Mouse (Mus musculus) layer of hippocampus, postnatal 14 days (tissue): Measurements from ENCODE around the gene Znrf3. TPM values are rescaled to one million over a fixed set of nuclear protein-coding genes. Genes with fewer than 3 reads are reported as not detected.

Experiments
- DNase-seq, 2 experiments: peaks; one replicate each; pipeline ENCODE4 v3.0.0; 2021 to 2022; ENCODE audit warnings: low spot score in 2 of 2, mixed read lengths in 1 of 2
- total RNA-seq, 2 experiments: library from RNA; stranded (reverse); gene quantifications; 2 replicates each; pipeline ENCODE4 v1.2.3; 2021

Znrf3 gene
- total RNA-seq, 2 experiments from 2014 or later, result 19.9 to 22.3 TPM

DNA sequence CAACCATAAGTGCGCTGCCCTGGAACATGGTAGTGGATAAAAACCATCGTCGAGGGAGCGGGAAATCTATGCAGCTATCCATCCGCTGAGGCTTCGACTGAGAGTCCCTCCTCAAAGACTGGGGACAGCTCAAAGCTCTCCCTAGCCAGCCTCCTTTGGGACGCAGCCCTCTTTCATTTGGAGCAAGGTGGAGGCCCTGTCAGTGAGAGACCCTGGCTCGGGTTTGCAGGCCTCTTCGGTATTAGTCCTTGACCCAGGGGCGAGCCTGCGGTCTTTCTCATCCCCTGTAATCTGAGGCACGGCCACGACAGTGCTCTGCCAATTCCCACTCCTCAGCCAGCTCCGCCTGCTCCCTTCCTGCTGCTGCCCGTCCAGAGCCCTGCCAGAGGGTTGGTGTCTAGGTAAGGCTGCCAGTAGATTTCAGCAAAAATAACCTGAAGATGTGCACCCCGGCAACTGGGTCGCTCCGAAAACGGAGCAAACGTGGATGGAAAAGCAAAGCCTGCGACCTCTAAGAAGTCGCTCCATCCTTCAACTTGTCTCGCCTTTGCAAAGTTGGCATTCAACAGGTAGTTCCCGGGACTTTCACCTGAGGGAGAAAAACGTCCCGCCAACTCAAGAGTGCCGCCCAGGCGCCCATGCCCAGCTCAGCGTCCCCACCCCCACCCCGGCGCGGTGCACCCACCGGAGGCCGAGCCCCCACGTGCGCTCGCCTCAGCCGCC, 975 bp downstream of the Znrf3 start:
- peak in 1 of 2 experiments; percentile 16 for DNase-seq

DNA sequence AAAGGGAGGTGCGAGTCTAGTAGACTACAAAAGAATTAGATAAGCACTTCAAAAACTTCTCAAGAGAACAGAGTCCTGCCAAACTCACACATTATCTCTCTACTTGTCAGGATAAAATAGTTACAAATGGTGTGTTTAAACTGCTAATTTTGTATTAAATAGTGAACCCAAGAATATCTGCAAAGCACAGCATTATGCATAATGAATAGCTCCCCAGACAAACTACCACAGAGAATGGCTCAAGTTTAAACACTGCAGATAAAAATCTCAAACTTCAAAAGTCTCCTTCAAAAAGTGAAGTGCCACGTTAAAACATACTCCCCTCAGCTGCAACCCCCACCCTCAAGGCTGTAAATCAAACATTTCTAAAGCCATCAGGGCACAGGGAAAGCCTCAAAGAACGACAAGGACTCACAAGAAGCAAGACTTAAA, 2.0 kb downstream of the Znrf3 start:
- DNase-seq, result no peak

DNA sequence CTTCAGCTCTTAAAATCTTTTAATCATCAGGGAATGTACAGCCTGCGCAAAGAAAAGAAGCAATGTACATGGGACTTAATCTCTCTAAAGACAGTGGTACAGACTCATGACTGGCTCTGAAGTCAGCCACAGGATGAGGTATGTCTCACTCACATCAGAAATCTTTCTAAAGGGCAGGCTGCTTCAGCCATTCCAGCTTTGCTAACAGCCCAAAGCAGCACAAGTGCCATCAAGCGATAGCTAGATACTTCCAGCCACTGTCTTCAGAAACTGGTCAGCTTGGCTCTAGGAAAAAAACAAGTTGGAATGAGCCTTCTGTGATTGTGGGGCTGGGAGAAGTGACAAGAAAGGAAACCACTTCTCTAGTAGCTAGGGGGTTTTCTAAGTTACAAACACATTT, 7.0 kb downstream of the Znrf3 start:
- no peak for DNase-seq

DNA sequence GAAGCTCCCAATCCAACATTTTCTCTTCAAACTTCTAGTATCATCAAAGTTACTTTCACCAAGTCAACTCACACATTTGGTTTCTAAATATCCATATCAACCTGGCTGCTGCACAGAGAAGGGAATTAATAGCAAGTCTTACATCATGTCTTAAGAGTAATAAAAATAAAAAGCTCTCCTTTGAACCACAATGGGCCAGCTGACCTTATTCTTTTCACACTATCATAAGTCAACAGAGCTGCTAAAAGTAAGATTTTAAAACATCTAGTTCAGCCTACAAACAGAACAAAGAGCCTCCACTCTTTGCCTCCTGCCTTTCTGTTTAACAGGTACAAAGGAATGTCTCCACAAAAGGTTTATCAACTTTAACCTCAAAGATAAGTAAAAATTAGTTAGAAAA, 7.7 kb downstream of the Znrf3 start:
- no peak for DNase-seq

DNA sequence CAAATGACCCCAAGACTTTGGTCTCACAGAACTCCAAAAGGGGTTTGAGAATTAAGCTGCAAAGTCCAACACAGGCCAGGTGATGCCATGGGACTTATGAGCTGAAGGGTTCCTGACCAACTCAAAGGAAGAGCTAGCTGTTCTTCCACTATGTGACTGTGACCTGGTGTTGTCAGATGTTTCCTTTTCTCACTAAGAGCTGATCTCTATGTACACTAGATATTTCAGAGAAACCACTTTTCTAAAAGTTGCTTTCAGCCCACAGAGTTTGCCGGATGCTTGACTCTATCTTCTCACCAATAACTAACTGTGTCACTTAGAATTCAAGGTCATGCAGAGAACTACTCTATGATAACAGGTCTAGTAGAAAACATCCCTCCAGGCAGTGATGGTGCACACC, 9.2 kb downstream of the Znrf3 start:
- no peak for DNase-seq

DNA sequence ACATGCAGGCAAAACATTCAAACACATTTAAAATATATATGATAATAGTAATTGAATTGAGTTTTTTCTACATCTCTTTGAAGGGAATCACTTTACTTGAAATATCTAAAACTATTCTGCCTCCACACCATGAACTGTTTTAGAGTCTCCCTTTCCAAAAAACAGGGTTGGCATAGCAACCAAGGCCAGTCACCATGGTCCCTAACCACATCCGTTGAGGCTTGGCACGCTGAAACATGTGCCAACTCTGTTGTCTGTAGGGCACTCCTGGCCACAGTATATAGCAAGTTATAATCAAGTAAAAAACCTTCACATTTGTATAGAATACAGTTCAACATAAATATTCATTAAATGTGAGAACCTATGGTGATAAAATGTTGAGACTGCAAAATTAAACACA, 12.3 kb downstream of the Znrf3 start:
- DNase-seq, result no peak

DNA sequence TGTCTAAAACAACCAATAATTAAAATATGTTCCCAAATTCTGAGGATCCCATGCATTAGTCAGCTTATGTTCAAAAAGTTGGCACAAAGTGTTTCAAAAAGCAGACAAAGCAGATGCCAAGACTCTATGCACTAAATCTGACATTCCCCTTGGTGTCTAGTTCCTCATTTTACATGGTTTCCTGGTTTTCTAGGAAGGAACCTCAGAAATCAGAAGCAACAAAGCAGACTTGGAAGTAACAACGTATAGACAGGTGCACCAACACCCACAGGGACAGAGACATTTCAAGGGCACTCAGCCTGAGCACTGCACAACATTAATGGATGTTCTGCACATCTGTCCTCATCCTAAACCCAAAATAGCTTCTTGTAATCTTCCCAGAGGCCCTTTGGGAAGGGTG, 13.8 kb downstream of the Znrf3 start:
- no peak for DNase-seq

DNA sequence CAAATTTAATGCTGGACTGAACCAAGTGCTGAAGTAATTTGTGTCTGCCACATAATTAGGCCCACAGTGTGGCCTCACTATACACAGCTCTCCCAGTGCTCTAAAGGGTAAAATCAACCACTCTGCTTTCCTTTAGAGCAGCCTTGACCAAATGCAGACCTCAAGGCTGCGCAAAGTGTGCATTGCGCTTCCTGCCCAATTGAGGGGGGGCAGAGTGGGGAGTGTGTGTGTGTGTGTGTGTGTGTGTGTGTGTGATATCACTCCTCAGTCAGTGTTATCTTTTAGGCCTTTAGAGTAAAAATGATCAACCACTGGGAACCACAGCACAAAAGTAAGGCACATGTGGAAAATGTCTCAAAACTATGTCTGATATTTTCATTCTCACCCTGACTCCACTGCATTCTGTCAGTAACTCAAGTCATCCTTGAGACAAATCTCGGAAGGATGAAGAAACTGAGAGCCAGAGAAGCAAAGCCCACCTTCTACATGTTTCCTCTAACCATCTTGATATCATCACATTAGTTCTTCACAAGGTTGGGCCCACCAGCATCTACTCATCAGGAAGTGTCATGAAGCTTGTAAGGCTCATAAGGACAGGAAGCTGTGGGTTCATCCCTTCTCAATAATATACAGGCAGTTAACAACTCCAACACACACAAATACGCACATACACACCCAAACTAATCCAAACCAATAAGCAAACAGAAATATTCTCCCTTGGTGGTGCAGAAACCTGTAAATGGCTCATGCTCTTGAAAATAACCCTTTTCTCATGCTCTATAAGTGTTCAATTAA, 15.1 kb downstream of the Znrf3 start:
- no peak for DNase-seq

DNA sequence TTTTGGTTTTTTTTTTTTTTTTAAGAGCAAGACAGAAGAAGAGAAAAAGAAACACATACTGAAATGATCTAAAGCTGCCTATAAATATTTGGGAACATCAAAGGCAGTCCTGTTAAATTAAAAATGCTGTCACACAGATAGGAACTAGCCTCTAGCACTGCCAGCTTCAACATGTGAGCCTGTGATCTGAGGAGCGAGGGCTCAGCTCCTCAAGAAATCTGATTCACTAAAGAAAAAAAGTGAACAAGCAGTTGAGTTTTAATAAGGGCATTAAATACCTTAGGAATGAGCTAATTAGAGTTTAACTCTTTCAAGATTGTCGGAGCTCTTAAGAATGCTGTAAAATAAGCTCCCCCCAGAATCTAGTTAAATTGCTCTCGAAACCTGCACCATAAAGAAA, 17.4 kb downstream of the Znrf3 start:
- no peak for DNase-seq

DNA sequence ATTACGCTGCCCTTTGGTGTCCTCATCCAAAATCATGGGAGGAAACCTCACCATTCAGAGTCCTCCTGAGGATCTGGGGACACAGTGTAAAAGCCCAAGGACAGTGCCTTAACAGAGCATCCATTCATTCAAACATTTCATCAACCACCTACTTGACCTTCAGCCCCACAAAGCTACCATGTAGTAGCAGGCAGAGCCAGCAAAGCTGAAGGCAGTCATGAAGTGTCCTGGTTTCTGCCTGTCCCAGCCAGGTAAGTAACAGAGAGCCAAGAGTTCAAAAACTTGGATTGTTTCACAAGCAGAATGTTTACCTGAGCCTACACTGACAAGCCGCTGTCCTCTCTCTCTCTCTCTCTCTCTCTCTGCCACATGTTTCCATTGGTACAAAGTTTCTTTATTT, 18.3 kb downstream of the Znrf3 start:
- DNase-seq, result no peak

DNA sequence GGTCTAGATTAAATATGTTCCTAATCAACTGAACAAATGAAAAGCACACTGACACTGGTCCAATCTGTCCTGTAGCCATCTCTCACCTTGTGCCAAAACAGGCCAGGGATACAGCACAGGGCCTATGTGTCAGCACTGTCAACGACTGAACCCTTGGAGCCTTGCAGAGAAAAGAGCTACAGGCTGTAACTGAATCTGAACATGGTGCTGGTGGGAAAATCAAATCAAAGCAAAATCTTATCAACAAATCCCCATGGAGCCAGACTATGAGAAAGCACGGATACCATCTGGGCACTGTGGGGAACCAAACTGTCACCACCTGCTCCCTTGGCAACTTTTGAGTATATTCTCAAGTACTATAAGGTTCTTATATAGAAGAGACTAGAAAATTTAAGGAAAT, 19.5 kb downstream of the Znrf3 start:
- DNase-seq, result peak in 1 of 2 experiments; percentile 87

DNA sequence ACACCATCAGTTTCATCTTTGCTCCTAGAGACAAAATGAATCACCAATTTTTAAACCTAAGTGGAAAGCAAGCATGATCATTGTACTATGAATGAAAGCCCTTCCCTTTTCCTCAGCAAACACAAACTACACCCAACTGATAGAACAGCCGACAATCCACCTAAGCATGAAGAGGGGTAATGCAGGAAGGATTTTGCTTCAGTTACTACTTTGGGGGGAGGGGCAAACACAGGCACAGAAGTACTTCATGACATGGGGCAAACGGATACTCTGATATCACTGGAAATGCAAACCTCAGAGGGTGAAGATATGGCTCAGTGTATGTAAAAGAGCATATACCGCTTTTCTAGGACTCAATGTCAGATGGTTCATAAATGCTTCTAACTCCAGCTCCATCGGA, 20.5 kb downstream of the Znrf3 start:
- DNase-seq, result no peak

DNA sequence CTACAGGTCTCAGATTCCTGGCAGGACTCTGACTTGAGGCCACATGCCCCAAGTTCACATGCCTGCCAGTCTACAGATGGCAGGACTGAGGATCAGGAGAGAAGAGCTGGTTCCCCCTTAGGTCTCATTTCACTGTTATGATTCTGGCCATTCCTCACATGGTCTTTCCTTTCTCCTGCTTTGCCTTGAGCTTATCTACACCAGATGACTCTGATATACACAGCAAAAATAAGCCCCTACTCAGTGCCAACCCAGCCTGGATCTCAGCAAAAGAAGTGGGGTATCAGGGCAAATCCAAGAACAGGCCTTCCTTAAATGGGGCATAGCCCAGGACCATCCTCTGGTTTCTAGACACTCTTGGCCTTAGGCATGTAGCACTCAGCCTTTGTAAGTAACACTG, 21.6 kb downstream of the Znrf3 start:
- no peak for DNase-seq

DNA sequence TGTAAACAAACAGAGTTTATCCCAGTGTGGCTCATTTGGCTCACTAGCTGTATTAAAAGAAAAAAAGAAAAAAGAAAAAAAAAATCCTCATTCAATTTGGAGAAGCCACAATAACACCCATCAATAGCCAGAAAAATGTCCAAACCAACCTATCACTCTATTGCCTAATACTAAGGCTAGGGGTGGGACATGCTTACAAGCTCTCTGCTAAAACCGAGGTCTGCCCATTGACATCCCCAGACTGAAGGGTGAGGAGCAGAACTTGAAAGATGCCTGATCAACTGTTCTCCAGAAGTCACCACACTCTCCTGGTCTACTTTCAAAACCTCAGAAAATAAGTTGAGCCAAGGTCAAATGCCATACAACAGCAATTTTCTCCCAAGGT, 22.4 kb downstream of the Znrf3 start:
- DNase-seq, result no peak

DNA sequence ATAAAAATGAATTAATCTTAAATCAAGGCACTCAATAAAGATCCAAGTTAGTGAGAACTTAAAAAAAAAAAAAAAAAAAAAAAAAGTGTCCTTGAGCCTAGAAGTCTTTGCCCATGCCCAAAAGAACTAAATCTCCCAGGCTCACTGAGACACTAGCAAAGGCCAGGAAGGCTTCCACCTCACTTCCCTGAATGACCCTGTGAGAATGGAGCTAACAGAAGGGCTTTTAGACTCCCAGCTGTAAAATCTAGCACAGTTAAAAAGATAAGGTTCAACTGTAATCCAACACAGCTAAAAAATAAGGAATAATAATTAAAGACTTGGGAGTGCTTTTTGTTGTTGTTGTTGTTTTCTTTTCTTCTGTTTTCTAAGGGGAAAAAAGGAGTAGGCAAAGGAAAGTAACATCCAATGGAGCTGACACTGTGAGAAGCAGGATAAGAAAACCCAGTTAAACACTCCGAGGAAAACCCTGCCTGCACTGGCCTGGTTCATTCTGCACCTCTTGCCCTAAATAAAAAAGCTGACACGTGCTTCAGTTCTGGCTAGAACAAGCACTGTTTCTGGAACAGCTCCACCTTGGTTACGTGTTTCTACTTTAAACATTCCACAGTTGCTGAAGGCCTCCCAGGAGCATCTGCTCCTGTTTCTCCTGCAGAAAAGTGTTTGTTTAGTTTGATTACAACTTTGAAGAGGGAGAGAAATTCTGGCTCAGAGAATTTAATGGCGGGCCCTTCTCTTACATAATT, 23.0 kb downstream of the Znrf3 start:
- peak in 1 of 2 experiments; percentile 70 for DNase-seq

DNA sequence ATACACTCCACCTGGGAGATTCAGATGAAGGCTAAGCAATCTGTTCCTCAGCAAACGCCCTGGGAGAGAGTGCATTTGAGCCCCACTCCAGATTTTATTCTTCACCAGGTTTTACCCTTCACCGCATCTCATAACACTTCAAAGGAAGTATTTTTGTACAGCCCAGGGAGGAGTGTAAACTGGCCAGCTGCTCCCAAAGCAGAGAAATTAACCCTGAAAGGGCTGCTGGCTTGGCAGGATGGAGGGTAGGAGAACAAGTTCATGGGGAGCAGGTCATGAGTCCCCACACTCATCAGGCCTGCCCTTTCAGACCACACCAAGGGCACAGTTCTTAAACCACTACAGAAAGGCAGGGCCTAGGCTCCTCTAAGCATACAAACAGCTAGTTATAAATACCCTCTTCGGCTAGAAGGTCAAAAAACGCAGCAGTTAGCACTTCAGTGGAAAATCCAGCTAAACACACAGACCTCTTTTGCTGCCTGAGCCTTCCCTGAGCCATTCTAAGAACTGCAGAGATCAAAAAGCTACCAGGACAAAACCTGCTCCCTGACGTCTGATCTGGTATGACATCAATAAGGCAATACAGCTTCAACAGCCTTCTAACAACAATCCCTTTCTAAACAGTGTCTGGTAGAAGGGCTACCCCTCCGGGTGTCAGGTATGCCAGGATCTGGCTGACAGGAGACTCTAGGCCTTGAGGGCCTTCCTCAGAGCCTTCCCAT, 28.9 kb downstream of the Znrf3 start:
- no peak for DNase-seq

DNA sequence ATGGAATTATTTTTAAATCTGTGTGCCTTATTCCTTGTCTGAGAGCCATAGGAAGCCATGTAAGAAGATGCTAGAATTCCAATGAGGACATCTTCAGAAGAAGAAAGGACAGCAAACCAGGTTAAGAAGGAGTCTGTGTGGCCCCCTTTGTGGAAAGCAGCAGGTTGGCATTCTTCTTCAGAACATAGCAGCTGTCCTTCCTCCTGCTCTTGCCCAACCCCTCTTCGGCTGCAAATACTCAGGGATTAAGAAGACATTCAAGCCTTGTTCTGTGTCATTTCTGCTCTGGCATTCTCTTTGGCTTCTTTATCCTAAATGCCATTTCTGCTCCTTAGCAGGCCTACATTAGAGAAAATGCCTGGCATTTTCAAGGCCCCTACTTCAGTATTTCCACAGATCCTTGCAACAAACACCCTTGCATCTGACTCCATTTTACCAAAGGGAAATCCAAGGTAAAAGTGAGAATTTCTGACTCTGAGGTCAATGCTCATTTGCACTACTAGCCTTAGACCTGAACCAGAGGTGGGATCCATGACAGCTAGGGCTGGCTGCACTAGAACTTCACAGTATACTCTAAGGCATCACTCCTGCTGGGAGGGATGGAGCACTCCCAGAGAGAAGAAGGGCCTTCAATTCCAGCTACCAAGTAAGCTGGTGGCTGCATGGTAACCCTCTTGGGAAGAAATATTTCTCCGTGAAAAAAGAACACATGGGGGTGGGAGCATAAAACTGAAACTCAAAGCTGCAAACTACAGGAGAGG, 29.6 kb downstream of the Znrf3 start:
- no peak for DNase-seq

DNA sequence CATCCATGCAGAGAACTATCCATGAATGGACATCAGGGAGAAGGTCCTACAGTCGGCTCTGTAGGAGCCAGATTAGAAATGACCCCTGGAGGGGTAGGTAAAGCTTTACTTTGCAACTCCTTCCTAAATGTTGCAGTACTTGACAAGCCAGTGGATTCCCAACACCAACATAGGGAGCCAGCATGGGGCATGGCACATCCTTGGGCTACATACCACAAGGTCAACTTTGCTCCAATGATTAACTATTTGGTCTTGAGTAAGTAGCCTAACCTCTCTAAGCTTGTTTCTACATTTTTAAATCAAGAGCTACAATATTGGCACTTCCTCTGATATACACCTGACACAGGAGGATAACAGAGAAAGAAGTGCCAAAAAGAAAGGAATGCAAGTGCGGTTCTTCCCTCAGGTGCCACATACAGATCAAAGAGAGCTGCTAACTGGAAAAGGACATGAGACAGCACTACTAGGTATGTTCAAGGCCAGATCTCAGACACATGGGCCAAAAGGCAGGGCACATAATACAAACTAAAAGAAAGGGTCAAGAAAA, 31.9 kb downstream of the Znrf3 start:
- DNase-seq, result no peak

DNA sequence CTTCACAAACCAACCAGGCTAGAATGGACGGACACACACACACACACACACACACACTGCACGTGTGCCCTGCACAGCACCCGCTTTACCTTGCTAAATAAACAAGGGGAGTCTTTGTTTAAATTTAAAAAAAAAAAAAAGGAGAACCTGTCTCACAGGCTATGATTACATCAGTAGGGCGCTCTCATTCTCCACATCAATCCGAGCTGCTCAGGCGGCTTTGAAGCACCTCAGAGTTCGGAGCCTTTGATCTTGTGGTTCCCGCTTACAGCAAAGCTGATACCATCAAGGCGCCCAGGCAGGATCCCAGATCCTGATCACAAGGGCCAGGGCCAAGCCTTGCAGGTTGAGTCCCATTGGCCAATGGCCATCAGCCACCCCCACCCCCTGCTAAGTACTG, 33.1 kb downstream of the Znrf3 start:
- no peak for DNase-seq

DNA sequence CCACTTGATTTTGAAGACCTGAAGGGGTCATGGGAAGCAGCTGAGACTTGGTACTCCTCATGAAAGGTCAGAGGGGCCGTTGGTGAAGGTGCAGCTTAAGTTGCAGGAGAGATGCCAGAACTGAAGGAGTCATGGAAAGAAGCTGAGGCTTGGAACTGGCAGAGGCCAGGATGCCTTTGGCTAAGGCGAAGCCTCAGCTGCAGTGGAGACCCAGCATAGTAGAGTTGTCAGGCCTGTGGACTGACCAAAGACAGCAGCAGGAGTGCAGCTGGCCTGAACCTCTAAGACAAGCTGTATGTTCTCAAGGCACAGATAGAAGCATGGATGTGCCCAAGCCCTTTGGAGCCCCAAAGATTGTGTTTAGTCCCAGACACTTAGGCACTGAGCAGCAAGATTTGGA, 40.5 kb downstream of the Znrf3 start:
- no peak for DNase-seq
